Mouse (Mus musculus): ENCODE data around the gene Celsr3.

DNA sequence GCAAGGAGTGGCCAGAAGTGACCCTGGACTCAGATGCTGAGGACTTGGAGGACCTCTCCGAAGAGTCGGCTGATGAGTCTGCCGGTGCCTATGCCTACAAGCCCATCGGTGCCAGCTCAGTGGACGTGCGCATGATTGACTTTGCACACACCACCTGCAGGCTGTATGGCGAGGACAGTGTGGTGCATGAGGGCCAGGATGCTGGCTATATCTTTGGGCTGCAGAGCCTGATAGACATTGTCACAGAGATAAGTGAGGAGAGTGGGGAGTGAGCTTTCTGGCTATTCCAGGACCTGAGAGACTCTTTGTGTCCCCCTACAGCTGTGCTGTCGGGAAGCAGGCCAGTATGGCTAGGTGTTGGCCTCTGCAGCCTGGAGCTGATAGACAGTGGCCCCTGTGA, 20.4 kb upstream of the Celsr3 start:
- TF ChIP-seq POLR2A (IDR thresholded peaks at IDR 0.05; ENCODE audit: extremely low read depth, insufficient read depth, low read length) (no peak), CTCF (IDR thresholded peaks at IDR 0.05; ENCODE audit: low read depth, low read length) (no peak)

Data from liver, adult 2 months (tissue).